Mouse (Mus musculus) hindbrain, postnatal 0 days (tissue): ENCODE measurements around the gene Arhgap15. TPM values are rescaled to one million over a fixed set of nuclear protein-coding genes. Genes with fewer than 3 reads are reported as not detected.
A peak's percentile ranks its signal among the peaks of the same experiment; 100 is the strongest.

Experiments used
- ATAC-seq: fragments of 200-750 bp; cut with Nextera tagmentation; 2 replicates; pipeline ENCODE4 v1.8.0; 2017; ENCODE audit warnings: mild to moderate bottlenecking, moderate TSS enrichment, moderate library complexity
- DNase-seq: peaks from one replicate; pipeline ENCODE4 v3.0.0-alpha.2; 2015; ENCODE audit warnings: low spot score
- H3K27ac ChIP-seq: fragments of 300-500 bp; sonication (generic); 2 replicates; pipeline ENCODE4 v1.5.1; 2014; ENCODE audit warnings: mild to moderate bottlenecking
- H3K27me3 ChIP-seq: fragments of 300-500 bp; sonication (generic); 2 replicates; pipeline ENCODE4 v1.6.1; 2014; ENCODE audit warnings: low read length, mixed read lengths; ENCODE audit not compliant: insufficient read depth
- H3K36me3 ChIP-seq: fragments of 300-500 bp; sonication (generic); 2 replicates; pipeline ENCODE4 v1.6.1; 2014; ENCODE audit warnings: low read length, mixed read lengths; ENCODE audit not compliant: insufficient read depth
- H3K4me1 ChIP-seq: fragments of 300-500 bp; sonication (generic); 2 replicates; pipeline ENCODE4 v1.6.1; 2014; ENCODE audit warnings: antibody characterized with exemption, low read length, mixed read lengths; ENCODE audit not compliant: insufficient read depth
- H3K4me2 ChIP-seq: fragments of 300-500 bp; sonication (generic); 2 replicates; pipeline ENCODE4 v1.6.1; 2014; ENCODE audit warnings: low read depth, mild to moderate bottlenecking, low read length, moderate library complexity, mixed read lengths
- H3K4me3 ChIP-seq: fragments of 300-500 bp; sonication (generic); 2 replicates; pipeline ENCODE4 v1.5.1; 2014; ENCODE audit warnings: low read length
- H3K9ac ChIP-seq: fragments of 300-500 bp; sonication (generic); replicated peaks from 2 replicates; pipeline ENCODE4 v1.6.1; 2014; ENCODE audit warnings: mild to moderate bottlenecking, low read length, moderate library complexity, mixed read lengths
- H3K9me3 ChIP-seq: fragments of 300-500 bp; sonication (generic); 2 replicates; pipeline ENCODE4 v1.6.1; 2016; ENCODE audit warnings: low read length, mixed read lengths
- CTCF ChIP-seq: IDR thresholded peaks from 2 replicates; pipeline ENCODE4 v1.5.1; 2016; ENCODE audit warnings: antibody characterized with exemption, control low read depth, low read depth
- WGBS: fragments of 180-500 bp; shearing (Covaris S2); extraction: QIAGEN DNeasy Blood & Tissue Kit; methylation state at CpG from one replicate; pipeline ENCODE4 v1.1.7; 2014; 5-methylcytosine and 5-hydroxymethylcytosine counted together
- polyA plus RNA-seq: library from polyadenylated mRNA; unstranded; fragments of >200 nt; fragmentation: Nextera tagmentation; extraction: Ambion mirVana; gene quantifications from 2 replicates; pipeline ENCODE4 v1.2.1, GENCODE M21; 2015
- total RNA-seq: library from RNA; depleted of rRNA; stranded (reverse); fragments of >200 nt; gene quantifications from 2 replicates; pipeline ENCODE4 v1.2.3, GENCODE M21; 2014

Gene Arhgap15
- total and polyA plus RNA-seq, 2 experiments from 2014 or later, result 2.0 to 4.0 TPM

DNA sequence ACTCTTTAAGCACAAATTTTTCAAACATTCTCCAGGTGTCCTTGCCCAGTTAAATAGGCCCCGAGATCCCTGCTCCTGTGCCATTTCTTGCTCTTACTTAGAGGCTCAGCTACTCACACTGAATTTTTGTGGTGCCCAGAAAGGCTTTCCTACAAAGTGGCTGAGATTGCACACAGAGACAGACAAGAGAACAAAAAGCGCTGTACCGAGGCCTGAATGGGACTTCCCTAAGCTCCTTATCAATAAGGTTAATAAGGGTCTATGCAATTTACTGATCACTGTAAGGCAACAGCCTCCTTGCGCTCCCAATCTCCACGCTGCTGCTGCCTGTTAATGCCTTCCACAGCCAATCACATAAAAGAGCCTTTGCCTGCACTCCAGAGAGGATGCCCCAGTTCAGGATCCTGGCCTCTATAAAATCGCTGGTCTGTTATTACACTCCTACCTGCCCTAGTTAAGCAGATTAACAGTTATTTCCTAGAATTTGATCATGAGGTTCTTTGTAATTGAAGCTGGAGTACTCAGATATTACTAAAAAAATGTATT, 646.4 kb downstream of the Arhgap15 start:
- H3K27ac ChIP-seq, result no peak overlapping the region
- H3K4me1 ChIP-seq, result no peaks in the 10 kb centered on the region
- no peak overlapping the region for H3K9ac ChIP-seq
- ATAC-seq (no peak), DNase-seq (no peak)
- H3K36me3 ChIP-seq, result no peaks in the 10 kb centered on the region
- no peak overlapping the region for H3K4me3 ChIP-seq
- no peaks in the 10 kb centered on the region for H3K27me3 ChIP-seq
- no peak overlapping the region for H3K4me2 ChIP-seq
- 34% methylated on average over 6 of the region's 6 CpGs for WGBS
- H3K9me3 ChIP-seq, result no peaks in the 10 kb centered on the region
- no peak for TF ChIP-seq CTCF

- Histone ChIP-seq H3K9me3 (no peaks in the 10 kb centered on the region), H3K27me3 (no peaks in the 10 kb centered on the region), H3K9ac (no peak overlapping the region), H3K36me3 (no peaks in the 10 kb centered on the region), H3K4me3 (no peak overlapping the region), H3K27ac (no peak overlapping the region), H3K4me2 (no peak overlapping the region), H3K4me1 (no peaks in the 10 kb centered on the region)
- ATAC-seq (no peak), DNase-seq (no peak)
- no peak for TF ChIP-seq CTCF
- WGBS, result 64% methylated on average over 2 of the region's 2 CpGs
Measured at GRCm38 (mm10) chr2:44395577-44395976, 647.0 kb downstream of the Arhgap15 start.

GRCm38 (mm10) chr2:44397209-44397608, 648.6 kb downstream of the Arhgap15 start:
- no peak for TF ChIP-seq CTCF
- no peaks in the 10 kb centered on the region for H3K27me3 ChIP-seq
- no peak overlapping the region for H3K4me3 ChIP-seq
- H3K27ac ChIP-seq, result no peak overlapping the region
- ATAC-seq, result no peak
- no peak overlapping the region for H3K9ac ChIP-seq
- no peaks in the 10 kb centered on the region for H3K9me3 ChIP-seq
- no peak overlapping the region for H3K4me2 ChIP-seq
- no peak for DNase-seq
- no peaks in the 10 kb centered on the region for H3K4me1 ChIP-seq
- 13% methylated on average over 1 of the region's 1 CpGs for WGBS
- no peaks in the 10 kb centered on the region for H3K36me3 ChIP-seq

GRCm38 (mm10) chr2:44397735-44398337, 649.2 kb downstream of the Arhgap15 start:
- Histone ChIP-seq H3K4me3 (no peak overlapping the region), H3K27ac (no peak overlapping the region), H3K27me3 (no peaks in the 10 kb centered on the region), H3K4me2 (no peak overlapping the region), H3K4me1 (no peaks in the 10 kb centered on the region), H3K9me3 (no peaks in the 10 kb centered on the region), H3K36me3 (no peaks in the 10 kb centered on the region), H3K9ac (no peak overlapping the region)
- DNase-seq (no peak), ATAC-seq (no peak)
- WGBS, result 60% methylated on average over 4 of the region's 4 CpGs
- TF ChIP-seq CTCF, result no peak

GRCm38 (mm10) chr2:44399191-44399926, 650.7 kb downstream of the Arhgap15 start:
- DNase-seq (peak; percentile 43), ATAC-seq (no peak)
- Histone ChIP-seq H3K27me3 (no peaks in the 10 kb centered on the region), H3K9ac (no peak overlapping the region), H3K27ac (no peak overlapping the region), H3K9me3 (no peaks in the 10 kb centered on the region), H3K4me3 (no peak overlapping the region), H3K4me1 (no peaks in the 10 kb centered on the region), H3K4me2 (no peak overlapping the region), H3K36me3 (no peaks in the 10 kb centered on the region)
- TF ChIP-seq CTCF, result no peak

DNA sequence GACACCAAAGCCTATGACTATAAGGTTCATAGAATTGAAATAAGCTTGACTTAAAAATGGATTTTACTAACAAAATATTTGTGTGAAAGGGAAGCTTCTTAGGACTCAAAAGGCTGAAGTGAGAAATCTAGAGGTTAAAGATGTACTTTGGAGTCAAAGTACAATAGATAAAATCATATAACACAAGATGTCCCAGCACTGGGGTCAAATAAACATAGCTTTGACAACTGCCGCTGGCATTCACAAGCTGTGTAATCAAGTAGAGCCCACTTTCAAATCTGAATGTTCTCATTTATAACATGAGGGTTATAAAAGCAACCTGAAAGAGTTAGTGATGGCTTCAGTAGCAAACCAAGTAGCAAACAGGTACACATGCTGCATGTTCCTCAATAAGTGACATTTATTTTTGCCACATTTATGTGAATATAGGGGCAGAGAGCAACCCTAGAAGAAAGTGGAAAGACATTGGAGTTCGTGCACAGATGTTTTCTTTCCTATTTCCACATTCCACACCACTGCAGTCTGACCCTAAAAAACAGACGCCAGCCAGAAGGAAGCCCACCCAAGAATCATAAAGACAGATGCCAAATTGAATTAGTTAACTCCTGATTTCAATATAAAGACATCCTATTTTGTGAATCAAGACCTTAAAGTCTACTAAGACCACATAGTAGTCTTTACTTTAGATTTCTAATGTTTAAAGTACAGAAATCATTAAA, 653.2 kb downstream of the Arhgap15 start:
- DNase-seq, result no peak
- no peak for ATAC-seq
- no peak for TF ChIP-seq CTCF
- WGBS, result 69% methylated on average over 3 of the region's 3 CpGs
- no peak overlapping the region for H3K27ac ChIP-seq
- no peaks in the 10 kb centered on the region for H3K4me1 ChIP-seq
- H3K4me2 ChIP-seq, result no peak overlapping the region
- H3K36me3 ChIP-seq, result no peaks in the 10 kb centered on the region
- no peaks in the 10 kb centered on the region for H3K27me3 ChIP-seq
- no peaks in the 10 kb centered on the region for H3K9me3 ChIP-seq
- no peak overlapping the region for H3K9ac ChIP-seq
- no peak overlapping the region for H3K4me3 ChIP-seq
